Mouse (Mus musculus): ENCODE measurements around the gene Vim.

Vim gene

DNA sequence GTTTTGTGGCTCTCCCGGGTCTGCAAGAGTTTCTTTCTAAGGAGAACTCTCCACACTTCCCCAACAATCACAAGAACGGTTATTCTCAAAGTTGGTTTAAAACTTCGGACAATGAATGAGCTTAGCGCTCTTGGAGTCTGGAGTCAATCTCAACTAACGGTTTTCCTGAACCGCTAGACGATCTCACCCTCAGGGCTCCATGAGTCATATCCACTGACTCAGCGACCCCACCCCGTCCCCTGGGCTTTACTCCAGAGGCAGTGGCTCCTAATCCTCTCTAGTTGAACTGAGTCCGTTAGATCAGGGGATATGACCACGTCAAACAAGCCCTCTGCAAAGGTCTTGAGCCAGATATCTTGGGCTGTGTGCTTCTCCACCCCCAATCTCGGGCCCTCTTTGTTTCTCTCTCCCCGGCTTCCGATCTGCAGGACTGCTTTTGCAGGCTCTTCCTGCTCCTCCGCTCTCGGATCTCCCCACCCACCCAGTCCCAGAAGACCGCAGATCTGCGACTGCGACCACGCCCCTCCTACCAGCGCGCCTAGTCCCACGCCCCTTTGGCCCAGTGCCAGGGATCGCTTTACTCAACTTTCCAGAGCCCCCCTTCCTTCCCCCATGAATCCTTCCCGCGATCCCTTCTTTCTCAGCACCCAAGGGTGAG is at the start of gene Vim:
Gene Vim, plus strand, starts transcription at position 520 of the 658 bp plus-strand sequence.
- DNase-seq = peak; percentile 36 to 59

DNA sequence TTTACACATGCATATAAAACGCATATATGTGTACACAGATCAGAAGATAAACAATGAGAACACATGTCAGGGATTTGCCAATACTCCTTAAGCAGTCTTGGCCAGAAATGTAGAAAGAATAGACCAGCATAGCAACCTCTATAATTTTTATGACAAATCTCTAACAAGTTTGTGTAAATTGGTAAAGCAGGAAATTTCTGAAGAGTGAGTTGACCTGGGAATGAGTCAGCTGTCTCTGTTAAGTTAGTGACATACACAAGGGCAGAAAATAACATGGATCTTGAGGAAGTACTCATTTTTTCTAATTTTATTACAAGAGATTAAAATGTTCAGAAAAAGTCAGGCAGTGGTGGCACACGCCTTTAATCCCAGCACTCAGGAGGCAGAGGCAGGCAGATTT is 47.5 kb upstream of the Vim start:
- no peak for DNase-seq

DNA sequence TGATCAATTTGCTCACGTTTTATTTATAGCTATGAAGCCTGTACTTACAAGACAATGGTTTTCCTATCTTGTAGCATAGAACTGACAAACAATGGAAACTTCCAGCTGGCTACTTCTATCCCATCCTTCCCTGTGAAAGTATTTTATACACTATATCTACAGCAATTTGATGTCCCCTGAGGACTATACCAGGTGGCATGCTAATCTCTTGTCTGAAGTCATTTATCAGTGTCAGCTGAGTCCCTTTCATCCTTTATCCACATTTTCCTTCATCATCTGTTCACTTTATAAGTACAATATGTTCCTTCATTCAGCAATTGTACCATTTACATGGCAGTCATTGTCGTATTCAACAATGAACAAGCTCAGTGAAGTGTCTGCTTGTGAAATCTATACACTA is 46.6 kb upstream of the Vim start:
- DNase-seq = no peak

DNA sequence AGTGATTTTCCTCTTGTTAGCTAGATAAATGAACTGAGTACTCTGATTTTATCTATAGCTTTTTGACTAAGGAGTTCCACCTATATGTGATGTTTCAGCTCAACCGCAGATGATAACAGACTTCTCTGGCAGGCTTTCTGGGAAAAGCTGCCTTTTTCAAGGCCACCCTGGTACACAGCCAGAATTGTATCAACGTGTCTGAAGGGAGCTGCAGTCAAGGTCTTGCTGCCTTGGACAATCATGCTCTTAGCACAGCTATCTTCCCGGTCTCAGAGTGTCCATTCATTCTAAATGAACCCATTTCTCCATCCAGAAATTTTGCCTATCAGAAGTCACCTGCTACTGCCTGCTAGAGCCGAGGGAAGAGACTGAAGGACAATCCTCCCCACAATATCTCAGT is 46.2 kb upstream of the Vim start:
- DNase-seq = no peak

DNA sequence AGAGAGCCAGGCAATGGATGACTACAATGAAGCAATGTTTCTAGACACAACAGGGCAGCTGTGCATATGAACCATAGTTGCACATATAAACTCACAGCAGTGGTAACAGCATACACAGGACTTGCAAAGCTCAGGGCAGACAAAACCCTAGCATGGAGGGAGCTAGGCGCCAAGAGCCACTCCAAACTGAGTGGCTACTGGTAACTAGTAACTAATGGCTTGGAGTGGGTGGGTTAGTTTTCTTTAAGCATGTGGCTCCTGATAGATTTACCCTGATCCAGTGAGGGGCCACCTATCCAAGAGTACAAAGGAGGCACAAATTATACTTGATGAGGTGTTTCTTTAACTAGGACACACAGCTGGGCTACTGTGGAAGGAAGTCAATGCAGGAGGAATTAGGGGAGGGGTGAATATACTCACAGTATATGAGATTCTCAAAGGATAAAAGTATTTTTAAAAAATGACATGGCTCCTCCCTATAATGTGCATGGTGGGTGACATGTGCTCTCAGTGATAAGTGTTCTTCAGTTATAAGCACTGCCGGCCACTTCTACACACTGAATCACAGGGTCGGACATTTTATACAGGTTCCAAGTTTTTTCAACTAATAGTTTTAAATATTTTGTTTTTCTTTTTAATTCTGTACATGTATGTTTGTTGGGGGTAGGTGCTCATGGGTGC is 44.3 kb upstream of the Vim start:
- no peak for DNase-seq

DNA sequence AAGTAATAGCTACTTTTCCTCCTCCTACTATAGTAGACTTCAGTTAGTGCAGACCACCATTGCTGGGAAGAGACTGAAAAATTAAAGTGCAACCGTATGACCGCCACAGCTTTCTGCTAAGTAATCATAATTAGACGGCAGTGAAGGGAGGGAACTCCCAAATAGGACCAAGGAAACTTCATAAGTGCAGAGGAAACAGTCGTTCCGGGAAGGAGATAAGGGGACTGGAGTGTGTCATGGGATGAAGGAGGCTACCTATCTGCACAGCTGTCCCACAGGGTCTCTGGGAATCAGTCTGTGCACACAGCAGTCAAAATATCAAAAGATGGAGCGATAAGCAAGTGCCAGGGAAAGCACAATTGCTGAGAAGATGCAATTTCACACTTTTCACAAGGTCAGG is 43.1 kb upstream of the Vim start:
- no peak for DNase-seq

DNA sequence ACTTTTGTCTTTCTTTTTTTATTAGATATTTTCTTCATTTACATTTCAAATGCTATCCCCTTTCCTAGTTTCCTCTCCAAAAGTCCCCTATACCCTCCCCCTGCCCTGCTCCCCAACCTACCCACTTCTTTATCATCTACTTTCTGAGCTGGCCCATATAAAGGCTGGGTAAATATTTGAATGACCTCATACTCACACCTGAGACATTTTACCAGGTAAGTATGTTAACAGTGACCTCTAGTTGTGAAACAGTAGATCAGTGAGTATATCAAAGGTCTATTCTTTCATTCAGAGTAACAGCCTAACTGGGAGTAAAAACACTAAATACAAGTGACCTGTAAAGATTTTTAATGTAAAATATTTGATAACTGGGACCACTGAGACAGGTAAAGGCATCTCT is 37.0 kb upstream of the Vim start:
- no peak for DNase-seq

DNA sequence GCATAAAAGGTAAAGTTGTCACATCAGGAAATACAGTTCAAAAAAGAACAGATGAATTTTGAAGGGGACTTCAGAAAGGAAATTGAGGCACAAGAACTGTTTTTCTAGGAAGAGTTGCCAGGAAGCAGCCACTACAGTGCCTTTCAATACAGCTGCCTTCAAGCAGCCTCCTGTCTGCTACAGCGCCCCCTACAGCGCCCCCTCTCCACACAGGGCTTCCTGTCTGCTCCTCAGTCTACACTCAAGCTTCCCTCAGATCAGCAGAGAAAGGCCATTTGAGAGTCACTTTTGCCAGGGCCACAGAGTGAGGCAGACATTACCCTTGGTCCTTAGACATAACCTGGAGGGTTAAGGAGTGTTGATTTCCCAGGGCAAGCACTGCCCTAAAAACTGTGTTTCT is 36.0 kb upstream of the Vim start:
- DNase-seq = no peak

DNA sequence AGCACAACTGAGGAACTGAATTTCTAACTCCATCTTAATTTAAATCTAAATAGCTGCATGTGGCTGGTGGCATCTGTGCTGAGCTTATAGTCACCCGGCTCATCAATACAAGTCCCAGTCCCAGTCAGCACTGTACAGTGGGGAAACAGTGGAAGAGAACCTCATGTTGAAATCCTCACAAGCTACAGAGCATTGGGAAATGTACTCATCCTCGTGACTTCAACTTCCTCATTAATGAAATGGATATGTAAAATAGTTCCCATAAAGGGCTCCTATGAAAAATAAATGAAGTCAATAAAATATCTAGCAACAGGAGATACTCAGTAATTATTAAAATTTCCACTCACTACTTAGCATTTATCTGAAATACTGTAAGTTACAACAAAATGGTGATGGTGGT is 35.5 kb upstream of the Vim start:
- DNase-seq = no peak

DNA sequence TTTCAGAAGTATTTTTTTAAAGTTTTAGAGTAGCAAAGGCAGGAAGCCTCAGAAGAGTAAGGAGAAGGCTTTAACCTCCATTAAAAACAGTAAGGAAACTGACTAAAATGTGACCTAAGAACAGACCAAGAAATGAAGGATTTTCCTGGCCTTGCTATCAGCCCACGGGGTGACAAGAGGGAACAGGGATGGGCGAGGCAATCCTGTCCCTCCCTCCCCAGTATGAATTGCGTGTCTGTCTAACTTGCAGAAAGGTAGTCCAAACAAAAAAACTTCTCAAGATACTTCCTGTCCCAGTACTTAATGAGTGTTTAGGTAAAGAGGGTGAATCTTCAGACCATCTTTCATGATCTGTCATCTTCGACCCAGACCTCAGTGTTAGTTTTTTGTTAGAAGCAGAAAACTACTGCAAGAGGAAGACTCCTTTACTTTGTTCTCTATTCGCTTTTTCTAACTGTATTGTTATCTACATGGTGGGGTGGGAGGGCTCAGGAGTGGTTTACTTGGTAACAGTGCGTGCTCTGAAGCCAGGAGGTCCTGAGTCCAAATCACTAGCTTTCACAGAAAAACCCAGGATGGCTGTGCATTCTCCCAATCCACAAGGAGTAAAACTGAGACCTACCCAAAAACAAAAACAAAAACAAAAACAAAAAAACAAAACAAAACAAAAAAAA is 34.9 kb upstream of the Vim start:
- DNase-seq = no peak

DNA sequence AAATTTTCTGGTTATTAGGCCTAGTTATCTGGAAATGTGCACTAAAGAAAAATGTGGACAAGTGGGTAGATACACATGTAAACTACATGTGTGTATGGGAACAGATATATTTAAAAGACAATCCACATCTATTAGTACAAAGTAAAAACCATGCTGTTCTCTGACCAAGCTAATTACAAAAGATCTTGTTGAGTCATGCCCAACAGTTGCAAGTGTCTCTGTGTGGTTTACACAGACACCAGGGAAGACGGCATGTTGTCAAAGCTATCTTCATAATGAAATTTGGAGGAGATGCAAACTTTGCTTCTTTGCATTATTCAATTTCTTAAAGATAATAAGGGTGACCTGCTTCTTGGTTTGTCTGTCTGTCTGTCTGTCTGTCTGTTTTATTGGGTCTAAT is 33.9 kb upstream of the Vim start:
- DNase-seq = no peak

DNA sequence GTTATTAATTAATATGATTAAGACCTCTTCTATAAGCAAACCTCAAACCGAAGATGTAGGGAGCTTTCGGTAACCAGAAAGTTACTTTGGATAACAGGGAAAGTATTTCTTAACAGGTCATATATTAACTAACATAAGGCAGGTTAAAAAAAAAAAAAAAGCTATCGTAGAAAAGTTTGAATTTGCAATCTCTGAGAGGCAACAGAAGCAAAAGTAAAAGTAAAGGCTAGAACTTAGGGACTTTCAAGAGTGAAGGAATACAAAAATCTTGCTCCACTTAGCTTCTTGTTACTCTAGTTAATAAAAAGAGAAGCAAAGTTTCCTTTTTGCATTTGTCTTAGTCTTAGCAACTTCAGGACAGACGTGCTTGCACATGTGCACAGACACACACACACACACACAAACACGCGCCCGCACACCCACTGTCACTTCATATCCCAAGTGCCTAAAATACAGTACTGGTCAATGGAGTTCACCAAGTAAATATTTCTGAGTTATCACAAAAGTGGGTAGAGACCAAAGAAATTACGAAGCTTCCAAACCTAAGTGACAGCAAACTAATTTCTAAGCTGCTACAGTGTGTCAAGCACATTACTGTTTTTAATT is 30.1 kb upstream of the Vim start:
- DNase-seq = peak in 1 of 2 experiments; percentile 12

DNA sequence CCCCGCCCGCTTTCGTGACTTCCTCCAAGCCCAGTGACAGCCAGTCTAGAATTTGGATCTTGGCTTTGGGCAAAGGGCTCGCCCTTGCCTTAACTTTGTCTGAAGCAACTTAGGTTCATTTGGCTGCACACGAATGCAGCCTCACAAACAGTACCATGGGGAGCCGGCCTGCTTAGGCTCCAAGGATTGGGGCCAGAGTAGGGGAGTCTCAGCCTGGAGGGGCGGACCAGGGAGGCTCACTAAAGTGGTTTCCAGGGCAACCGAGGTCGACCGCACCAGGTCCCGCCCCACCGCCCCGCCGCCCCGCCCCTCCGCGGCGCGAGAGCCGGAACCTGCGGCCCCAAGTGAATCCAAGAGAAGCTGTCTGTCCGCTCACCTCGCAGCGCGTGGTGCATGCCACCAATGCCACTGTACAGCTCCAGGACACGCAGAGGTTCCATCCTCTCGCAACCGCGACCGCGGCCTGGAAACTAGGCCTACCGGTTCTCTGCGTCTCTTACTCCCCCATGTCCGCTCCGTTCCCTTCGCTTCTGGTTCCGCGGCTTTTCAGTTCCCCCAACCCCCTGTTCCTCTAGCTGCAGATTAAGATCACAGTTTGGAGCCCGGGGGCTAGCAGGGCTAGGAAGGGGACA is 29.4 kb upstream of the Vim start, which contains the start of gene Trdmt1:
Gene Trdmt1, minus strand, starts transcription at position 476 of the 632 bp plus-strand sequence.
- peak; percentile 77 for DNase-seq

DNA sequence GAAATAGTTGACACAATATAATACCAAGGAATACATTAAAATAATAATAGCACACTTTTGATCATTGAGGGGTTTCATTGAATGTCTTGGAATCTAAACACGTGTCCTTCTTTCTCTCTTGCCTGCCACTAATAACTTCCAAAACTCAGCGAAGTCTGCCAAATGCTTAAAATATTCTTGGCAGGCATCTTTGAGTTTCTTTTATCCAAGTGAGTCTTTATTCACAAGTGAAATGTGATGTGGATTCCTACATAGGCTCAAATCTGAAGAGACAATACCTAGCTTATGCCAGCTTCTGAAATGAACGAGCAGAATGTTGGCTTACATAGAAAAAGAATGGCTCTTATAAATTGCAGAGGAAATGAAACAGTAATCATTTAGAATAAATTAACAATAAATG is 25.0 kb upstream of the Vim start:
- DNase-seq = no peak

DNA sequence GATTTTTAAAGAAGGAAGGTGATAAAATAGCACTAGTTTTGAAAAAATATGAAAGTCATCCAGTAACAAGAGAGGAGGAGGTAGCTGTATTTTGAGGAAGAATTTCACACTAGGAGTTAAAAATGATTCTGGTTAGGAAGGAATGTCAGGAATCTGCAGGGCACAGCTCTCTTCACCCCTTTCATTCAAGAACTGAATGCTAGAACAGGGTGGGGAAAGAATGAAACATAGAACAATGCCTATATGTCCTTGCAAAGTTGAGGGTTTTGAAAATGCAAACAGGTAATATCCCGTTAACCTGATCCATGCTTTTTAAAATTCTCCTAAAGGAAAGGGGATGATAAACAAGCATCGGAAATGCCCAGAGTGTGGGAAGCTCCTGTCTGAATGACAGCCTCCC is 19.8 kb upstream of the Vim start:
- DNase-seq = no peak

DNA sequence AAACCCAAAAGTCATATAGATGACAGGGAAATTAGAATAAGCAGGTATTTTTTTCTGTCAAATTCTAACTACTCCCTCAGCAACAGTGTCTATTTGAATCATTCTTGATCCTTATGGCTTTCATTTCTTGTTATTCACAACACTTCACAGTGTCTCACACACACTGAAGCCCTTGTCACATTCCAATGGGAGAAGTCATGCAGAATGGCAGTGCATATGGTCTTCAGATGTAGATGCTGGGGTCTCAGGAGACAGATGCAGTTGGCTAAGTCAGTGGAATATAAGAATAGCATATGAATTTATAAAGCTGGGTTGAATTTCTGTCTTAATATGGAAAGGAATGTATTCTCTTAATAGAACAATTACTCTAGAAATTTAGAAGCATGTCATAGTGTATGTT is 17.5 kb upstream of the Vim start:
- no peak for DNase-seq

DNA sequence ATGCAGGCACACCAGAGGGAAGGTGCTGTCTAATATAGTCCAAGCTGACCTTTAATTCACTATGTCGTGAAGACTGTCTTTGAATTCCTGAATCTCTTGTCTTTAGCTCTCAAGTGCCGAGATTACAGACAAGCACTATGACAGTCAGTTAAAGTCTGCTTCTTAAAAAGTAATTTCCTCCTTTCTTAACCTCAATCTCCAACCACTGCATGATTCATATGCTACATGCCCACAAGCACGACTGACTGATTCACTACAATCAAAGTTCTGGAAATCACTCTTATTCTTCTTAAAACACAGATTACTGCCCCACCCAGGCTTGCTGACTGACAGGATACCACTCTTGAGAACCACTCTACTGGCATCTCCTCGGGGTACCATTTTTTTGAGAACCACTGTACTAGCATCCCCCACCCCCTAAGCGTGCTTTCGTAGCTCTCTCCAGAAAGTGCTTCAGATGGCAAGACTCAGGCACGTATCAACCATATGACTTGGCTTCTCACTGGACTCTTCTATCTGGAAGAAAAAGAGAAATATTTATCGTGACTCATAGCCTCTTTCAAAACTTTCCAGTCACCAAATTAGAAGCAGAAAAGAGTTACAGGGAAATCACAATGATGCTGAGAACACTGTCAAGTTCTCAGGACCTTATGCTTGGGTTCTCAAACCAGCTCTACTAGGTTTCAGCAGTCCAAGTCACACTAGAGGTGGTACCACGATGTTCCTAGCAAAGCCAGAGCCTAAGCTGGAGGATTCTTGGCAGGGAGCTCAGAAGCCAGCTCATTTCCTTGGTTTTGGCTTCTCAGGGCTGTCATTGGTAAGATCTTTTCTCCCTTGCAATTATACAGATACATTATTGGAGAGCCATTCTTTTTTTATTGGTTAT is 16.3 kb upstream of the Vim start:
- no peak for DNase-seq

DNA sequence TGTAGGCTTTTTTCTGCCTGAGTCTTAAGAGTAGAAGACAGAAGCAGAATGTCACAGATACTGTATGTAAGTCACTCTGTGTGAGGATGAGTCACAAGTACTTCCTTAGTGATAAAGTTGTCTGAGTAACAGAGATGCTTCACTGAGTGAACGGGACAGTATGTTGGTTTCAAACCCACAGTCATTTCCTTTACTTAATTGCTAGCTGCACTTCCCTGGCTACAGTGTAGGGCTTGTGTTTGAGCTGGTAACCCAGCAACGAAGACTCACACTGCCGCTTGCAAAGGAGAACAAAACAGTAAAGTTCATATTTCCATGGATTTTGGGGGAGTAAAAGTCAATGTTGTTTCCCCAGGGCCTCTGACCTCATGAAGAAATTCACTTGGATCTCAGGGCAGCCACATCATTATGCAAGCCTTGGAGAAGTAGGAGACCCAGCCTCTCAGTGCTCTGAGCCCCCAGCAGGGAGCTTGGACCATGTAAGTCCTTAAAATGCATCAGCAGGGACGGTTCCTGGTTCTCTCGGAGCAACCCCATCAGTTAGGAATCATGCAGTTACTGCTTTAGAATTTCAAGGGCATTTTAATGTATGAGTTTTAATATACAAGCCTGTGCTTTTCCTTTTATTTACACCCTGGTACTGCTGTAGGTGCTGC is 15.0 kb upstream of the Vim start:
- DNase-seq = no peak

DNA sequence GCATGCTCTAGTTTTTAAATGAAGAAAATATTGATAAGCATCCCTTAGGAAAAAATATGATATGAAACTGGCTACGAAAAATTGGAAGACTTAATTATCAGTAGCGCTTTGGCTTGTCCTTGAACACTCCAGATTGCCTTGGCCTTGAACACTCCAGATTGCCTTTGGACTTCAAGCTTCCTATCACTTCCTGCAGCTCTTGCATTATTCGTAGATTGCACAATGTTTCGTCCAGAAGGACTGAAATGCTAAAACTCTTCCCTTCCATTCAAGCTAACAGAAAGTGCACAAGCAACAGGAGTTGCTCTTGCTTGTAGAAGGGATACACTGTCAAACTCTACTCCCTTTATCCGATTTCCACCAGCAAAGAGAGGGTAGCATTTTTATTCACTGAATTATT is 14.4 kb upstream of the Vim start:
- no peak for DNase-seq

DNA sequence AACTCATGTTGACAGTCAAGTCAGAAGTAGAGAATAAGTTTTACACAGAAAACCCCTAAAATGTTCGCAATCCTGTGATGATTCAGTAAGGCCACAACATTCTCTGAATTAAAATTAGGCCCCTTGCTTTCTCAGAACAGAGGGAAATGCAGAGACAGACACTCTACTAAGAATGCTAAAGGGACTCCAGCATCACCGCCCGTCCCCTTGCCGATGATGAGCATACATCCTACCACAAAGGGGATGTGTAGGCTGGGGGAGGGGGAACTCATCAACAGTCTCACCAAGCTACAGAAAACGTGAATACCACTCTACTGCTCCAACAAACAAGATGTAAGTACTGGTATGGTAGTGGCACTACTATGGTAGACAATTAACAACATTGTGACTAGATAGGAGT is 14.0 kb upstream of the Vim start:
- DNase-seq = no peak

DNA sequence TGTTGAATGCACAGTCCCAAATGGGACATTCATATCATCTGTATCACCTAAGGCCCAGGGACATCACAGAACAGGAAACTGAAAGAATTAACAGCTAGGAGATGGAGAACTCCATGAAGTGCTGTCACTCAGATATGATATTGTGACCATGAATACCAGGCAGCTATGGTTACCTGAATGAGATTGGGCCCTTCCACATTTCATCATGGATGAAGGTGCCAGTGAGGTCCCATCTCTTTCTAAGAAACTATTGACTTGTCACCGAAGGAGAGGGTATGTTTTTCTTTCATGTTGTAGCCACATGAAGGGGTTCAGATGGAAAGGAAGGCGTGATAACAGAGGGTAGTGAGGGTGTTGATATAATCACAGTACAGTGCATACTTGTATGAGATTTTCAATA is 13.3 kb upstream of the Vim start:
- no peak for DNase-seq

DNA sequence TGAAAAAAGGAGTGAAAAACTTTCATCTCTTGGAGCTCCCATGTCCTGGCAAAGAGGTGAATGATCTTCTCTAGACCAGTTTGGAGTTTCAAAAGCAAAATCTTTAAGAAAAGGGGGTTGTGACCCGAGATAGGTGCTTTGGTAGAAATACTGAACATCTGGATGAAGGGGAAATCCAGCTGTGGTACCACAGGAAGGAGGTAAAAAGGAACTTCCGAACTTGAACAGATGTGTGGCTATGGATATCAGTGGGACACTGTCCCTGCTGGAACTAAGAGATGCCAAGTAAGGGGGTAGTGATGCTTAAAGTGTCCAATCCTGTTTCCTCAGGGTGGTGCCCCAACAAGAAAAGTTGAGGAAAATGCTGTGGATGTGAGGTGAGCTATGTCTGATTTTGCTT is 3.6 kb upstream of the Vim start:
- DNase-seq = no peak

Data from kidney, adult 8-10 months (tissue).